Mouse (Mus musculus) hindbrain, embryonic 14.5 days (tissue): Measurements from ENCODE around the gene Psmc3. TPM values are rescaled to one million over a fixed set of nuclear protein-coding genes. Genes with fewer than 3 reads are reported as not detected.

Experiments used
- ATAC-seq: fragments of 200-750 bp; cut with Nextera tagmentation; 2 replicates; pipeline ENCODE4 v1.8.0; 2017; ENCODE audit warnings: moderate number of reproducible peaks, mild to moderate bottlenecking, moderate TSS enrichment, moderate library complexity; ENCODE audit not compliant: low FRiP score
- DNase-seq: peaks from one replicate; pipeline ENCODE4 v3.0.0-alpha.2; 2015; ENCODE audit warnings: low spot score
- H3K27ac ChIP-seq: fragments of 300-500 bp; sonication (generic); 2 replicates; pipeline ENCODE4 v1.5.1; 2014; ENCODE audit warnings: mild to moderate bottlenecking, moderate library complexity
- H3K27me3 ChIP-seq: fragments of 300-500 bp; sonication (generic); 2 replicates; pipeline ENCODE4 v1.6.1; 2014; ENCODE audit warnings: mild to moderate bottlenecking, low read length, mixed read lengths; ENCODE audit not compliant: control insufficient read depth, insufficient read depth
- H3K36me3 ChIP-seq: fragments of 300-500 bp; sonication (generic); replicated peaks from 2 replicates; pipeline ENCODE4 v1.6.1; 2014; ENCODE audit not compliant: control insufficient read depth, insufficient read depth
- H3K4me1 ChIP-seq: fragments of 300-500 bp; sonication (generic); replicated peaks from 2 replicates; pipeline ENCODE4 v1.6.1; 2014; ENCODE audit warnings: antibody characterized with exemption, low read length, mixed read lengths; ENCODE audit not compliant: control insufficient read depth, insufficient read depth
- H3K4me2 ChIP-seq: fragments of 300-500 bp; sonication (generic); replicated peaks from 2 replicates; pipeline ENCODE4 v1.6.1; 2014; ENCODE audit warnings: mild to moderate bottlenecking, moderate library complexity
- H3K4me3 ChIP-seq: fragments of 300-500 bp; sonication (generic); replicated peaks from 2 replicates; pipeline ENCODE4 v1.5.1; 2014; ENCODE audit warnings: mild to moderate bottlenecking, low read length
- H3K9ac ChIP-seq: fragments of 300-500 bp; sonication (generic); 2 replicates; pipeline ENCODE4 v1.6.1; 2014
- H3K9me3 ChIP-seq: fragments of 300-500 bp; sonication (generic); 2 replicates; pipeline ENCODE4 v1.6.1; 2016; ENCODE audit warnings: low read length; ENCODE audit not compliant: control insufficient read depth
- WGBS: fragments of 180-500 bp; shearing (Covaris S2); extraction: QIAGEN DNeasy Blood & Tissue Kit; methylation state at CpG from one replicate; pipeline ENCODE4 v1.1.7; 2014; 5-methylcytosine and 5-hydroxymethylcytosine counted together
- polyA plus RNA-seq: library from polyadenylated mRNA; unstranded; fragments of >200 nt; fragmentation: Nextera tagmentation; extraction: Ambion mirVana; gene quantifications from 2 replicates; pipeline ENCODE4 v1.2.1, GENCODE M21; 2014

Gene Psmc3
- polyA plus RNA-seq, 1 experiment from 2014 or later: 237 TPM

DNA sequence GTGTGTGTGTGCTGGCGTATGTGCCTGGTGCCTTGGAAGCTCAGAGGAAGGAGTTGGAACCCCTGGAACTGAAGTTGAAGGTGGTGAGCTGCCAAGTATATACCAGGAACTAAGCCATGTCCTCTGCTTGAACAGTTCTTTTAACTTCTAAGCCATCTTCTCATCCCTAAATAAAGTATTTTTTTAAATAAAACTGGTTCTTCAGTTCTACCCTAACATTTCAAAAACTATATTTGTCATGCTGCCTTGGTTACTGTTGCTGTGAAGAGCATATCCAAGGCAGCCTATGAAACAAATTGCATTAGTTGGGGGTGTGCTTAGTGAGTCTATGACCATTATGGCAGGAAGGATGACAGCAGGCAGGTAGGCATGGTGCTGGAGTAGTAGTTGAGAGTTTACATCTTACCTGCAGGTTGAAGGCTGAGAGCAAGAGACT, 28.7 kb upstream of the Psmc3 start:
- H3K4me2 ChIP-seq: no peak overlapping the region
- H3K4me1 ChIP-seq: no peaks in the 10 kb centered on the region
- H3K36me3 ChIP-seq: peaks cover 6% of the 10 kb centered on the region
- WGBS: 78% methylated on average over 1 of the region's 1 CpGs
- no peak overlapping the region for H3K4me3 ChIP-seq
- H3K9me3 ChIP-seq: no peaks in the 10 kb centered on the region
- ATAC-seq (no peak), DNase-seq (no peak)
- no peaks in the 10 kb centered on the region for H3K27me3 ChIP-seq
- no peak overlapping the region for H3K27ac ChIP-seq
- H3K9ac ChIP-seq: no peak overlapping the region

DNA sequence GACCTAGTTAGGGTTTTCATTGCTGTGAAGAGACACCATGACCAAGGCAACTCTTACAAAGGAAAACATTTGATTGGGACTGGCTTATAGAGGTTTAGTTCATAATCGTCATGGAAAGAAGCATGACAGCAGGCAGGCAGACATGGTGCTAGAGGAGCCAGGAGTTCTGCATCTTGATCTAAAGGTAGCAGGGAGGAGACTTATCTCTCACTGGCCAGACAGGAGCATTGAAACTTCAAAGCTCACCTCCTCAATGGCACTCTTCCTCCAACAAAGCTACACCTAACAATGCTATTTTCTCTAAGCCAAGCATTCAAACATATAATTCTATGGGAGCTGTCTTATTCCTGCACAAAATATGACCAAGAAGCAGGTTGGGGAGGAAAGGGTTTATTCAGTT, 27.3 kb upstream of the Psmc3 start:
- no peak overlapping the region for H3K4me2 ChIP-seq
- no peak overlapping the region for H3K27ac ChIP-seq
- H3K4me1 ChIP-seq: no peaks in the 10 kb centered on the region
- H3K27me3 ChIP-seq: no peaks in the 10 kb centered on the region
- WGBS: 78% methylated on average over 1 of the region's 1 CpGs
- ATAC-seq (no peak), DNase-seq (no peak)
- H3K9me3 ChIP-seq: no peaks in the 10 kb centered on the region
- no peak overlapping the region for H3K4me3 ChIP-seq
- no peaks in the 10 kb centered on the region for H3K36me3 ChIP-seq
- H3K9ac ChIP-seq: no peak overlapping the region

DNA sequence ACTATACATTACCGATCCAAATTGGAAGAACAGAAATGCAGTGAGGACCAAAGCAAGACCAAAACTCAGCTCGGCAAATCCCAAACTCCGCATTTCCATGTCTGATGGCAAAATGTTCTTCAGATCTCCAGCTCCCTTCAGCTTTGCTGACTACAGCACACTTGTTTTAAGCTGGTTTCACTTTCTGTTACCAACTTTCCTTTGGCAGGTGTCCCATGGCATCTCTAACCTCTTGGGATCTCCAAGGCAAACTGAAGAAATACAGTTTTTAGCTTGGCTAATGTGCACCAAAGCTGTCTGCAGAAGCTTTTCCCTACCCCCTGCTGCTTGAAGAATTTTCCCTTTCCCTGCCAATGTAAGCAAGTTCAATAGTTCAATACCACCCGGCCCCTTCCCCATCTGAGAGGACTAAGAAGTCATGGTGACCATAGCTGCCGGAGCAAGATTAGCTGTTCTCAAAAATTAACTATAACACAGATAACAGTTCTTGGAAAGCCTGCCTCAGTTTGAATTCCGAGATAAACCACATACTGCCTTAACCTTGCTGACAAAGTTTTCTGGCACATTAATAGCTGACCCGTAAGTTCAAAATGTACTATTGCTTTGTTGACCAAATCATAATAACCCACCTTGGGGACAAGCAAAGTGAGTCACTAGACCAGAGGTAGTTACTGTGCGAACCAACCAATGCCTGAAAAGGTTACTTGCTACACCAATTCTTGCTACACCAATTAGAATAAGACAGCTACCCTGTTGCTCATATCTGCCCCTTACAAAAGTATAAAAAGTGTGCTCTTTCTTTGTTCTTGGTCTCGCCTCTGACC, 26.2 kb upstream of the Psmc3 start:
- Histone ChIP-seq H3K27me3 (no peaks in the 10 kb centered on the region), H3K4me3 (no peak overlapping the region), H3K36me3 (no peaks in the 10 kb centered on the region), H3K9ac (no peak overlapping the region), H3K27ac (no peak overlapping the region), H3K4me1 (no peaks in the 10 kb centered on the region), H3K4me2 (no peak overlapping the region), H3K9me3 (no peaks in the 10 kb centered on the region)
- DNase-seq (no peak), ATAC-seq (no peak)
- 76% methylated on average over 9 of the region's 9 CpGs for WGBS

DNA sequence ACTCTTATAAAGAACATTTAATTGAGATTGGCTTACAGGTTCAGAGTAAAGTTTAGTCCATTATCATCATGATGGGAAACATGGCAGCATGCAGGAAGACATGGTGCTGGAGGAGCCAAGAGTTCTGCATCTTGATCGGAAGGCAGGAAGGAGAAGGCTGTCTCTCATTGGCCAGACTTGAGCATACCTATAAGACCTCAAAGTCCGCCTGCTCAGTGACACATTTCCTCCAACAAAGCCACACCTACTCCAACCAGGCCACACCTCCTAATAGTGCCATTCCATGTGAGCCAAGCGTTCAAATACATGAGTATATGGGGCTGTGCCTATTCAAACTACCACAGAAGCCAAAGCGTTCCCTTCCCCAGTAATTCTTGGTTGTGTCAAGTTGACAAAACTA, 22.6 kb upstream of the Psmc3 start:
- Histone ChIP-seq H3K9ac (no peak overlapping the region), H3K36me3 (no peaks in the 10 kb centered on the region), H3K27me3 (no peaks in the 10 kb centered on the region), H3K9me3 (no peaks in the 10 kb centered on the region), H3K4me1 (no peaks in the 10 kb centered on the region), H3K4me3 (no peak overlapping the region), H3K27ac (no peak overlapping the region), H3K4me2 (no peak overlapping the region)
- 82% methylated on average over 4 of the region's 4 CpGs for WGBS
- ATAC-seq: no peak
- no peak for DNase-seq

DNA sequence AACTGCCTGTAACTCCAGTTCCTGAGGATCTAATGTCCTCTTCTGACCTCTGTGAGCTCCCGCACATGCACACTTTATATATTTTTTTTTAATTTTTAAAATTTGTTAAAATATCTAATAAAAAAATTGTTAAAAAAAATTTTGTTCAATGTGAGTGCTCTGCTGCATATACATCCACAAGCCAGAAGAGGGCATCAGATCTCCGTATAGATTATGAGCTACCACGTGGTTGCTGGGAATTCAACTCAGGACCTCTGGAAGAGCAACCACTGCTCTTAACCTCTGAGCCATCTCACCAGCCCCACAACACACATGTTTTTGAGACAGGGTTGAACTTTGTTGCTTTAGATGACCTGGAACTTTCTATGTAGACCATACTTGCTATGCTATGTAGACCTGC, 20.8 kb upstream of the Psmc3 start:
- 16% methylated on average over 3 of the region's 3 CpGs for WGBS
- Histone ChIP-seq H3K36me3 (no peaks in the 10 kb centered on the region), H3K9me3 (no peaks in the 10 kb centered on the region), H3K4me2 (no peak overlapping the region), H3K4me3 (no peak overlapping the region), H3K4me1 (no peaks in the 10 kb centered on the region), H3K27ac (no peak overlapping the region), H3K27me3 (no peaks in the 10 kb centered on the region), H3K9ac (no peak overlapping the region)
- ATAC-seq (no peak), DNase-seq (no peak)

DNA sequence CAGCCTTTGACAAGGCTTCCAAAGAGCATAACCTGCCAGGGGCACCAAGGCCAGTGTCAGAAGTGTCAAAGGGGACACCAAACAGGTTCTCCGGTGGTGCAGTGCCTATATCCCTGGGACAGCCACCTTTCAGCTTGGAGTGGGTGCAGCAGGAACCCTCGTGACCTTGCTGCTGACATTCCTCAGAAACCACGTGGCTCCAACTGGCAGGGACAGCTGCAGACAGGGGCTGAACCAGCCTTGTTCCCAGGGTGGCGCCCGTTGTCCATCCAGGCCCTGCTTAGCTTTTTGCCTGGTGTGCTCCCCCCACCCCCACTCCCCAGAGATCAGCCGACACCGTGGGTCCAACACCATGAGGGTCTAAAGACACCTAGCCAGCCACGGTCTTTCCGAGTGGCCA, 18.4 kb upstream of the Psmc3 start, which contains the start of gene Rapsn:
Rapsn (plus strand) TSS at position 236 of the 400 bp plus-strand sequence.
- whole genome bisulfite sequencing: 70% methylated on average over 9 of the region's 9 CpGs

DNA sequence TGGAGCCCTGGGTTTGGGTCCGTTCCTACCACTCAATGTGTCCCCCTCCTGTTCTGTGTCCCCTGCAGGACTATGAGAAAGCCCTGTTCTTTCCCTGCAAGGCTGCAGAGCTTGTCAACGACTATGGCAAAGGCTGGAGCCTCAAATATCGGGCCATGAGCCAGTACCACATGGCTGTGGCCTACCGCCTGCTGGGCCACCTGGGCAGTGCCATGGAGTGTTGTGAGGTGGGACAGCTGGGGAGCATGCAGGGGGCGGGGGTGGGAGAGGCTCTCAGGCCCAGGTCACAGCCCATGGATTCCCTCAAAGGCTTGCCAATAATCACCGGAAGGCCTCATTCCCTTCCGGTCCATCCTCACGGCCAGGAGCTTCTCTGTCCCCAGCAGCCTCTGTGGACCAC, 12.0 kb upstream of the Psmc3 start:
- H3K4me1 ChIP-seq: no peaks in the 10 kb centered on the region
- DNase-seq (no peak), ATAC-seq (no peak)
- 69% methylated on average over 8 of the region's 8 CpGs for WGBS
- H3K4me2 ChIP-seq: no peak overlapping the region
- H3K27ac ChIP-seq: no peak overlapping the region
- H3K9me3 ChIP-seq: no peaks in the 10 kb centered on the region
- no peak overlapping the region for H3K4me3 ChIP-seq
- no peaks in the 10 kb centered on the region for H3K36me3 ChIP-seq
- H3K9ac ChIP-seq: no peak overlapping the region
- H3K27me3 ChIP-seq: no peaks in the 10 kb centered on the region

More for the DNA sequence above, 18.4 kb upstream of the Psmc3 start, which contains the start of gene Rapsn:
- Histone ChIP-seq H3K9ac (no peak within 1 kb of the TSS), H3K4me3 (no peak within 1 kb of the TSS), H3K27me3 (no peaks in the 10 kb centered on the region), H3K4me2 (no peak within 1 kb of the TSS), H3K36me3 (no peaks in the 10 kb centered on the region), H3K4me1 (no peaks in the 10 kb centered on the region), H3K9me3 (no peaks in the 10 kb centered on the region), H3K27ac (no peak within 1 kb of the TSS)
- ATAC-seq: no peak
- no peak for DNase-seq

DNA sequence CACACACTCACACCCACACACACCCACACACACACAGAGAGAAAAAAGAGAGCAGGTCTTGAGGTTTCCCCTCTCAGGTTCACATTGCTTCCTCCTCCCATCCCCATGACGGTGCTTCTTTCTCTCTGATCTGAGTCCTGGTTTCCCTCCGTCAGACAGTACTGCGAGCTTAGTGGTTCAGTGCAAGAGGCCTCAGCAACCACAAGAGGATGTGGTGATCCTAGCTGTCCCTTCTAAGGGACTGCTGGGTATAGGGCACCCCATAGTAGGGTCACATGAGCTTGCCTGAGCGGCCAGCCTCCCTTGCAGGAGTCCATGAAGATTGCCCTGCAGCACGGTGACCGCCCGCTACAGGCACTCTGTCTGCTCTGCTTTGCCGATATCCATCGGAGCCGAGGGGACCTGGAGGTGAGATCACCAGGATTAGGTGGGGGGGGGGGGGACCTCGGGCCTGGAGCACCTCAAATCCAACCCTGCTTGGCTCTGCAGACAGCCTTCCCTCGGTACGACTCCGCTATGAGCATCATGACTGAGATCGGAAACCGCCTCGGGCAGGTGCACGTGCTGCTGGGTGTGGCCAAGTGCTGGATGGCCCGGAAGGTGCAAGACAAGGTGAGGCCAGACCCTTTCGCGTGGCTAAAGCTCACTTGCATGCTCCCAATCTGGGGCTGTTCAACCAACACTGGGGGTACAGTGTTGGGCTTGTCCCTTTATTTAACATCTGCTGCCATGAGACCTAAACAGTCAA, 11.0 kb upstream of the Psmc3 start:
- Histone ChIP-seq H3K27ac (no peak overlapping the region), H3K4me2 (no peak overlapping the region), H3K9me3 (no peaks in the 10 kb centered on the region), H3K4me3 (no peak overlapping the region), H3K27me3 (no peaks in the 10 kb centered on the region), H3K4me1 (no peaks in the 10 kb centered on the region), H3K36me3 (no peaks in the 10 kb centered on the region), H3K9ac (no peak overlapping the region)
- 77% methylated on average over 21 of the region's 21 CpGs for WGBS
- ATAC-seq (0 out of 2 replicates have a peak, but pooled peaks have one; percentile 27), DNase-seq (no peak)

DNA sequence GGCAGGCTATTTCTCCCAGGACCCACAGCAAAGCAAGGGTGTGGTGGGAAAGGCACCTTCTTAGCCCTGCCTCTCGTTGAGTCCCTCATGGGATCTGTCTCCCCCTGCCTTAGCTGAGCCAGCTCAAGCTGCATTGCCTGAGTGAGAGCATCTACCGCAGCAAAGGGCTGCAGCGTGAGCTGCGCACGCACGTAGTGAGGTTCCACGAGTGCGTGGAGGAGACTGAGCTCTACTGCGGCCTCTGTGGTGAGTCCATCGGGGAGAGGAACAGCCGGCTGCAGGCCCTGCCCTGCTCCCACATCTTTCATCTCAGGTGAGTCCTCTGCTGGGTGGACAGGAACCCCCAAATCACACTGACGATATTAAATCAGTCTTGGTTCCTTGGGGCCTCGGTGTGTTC, 9.1 kb upstream of the Psmc3 start:
- no peaks in the 10 kb centered on the region for H3K27me3 ChIP-seq
- ATAC-seq (0 out of 2 replicates have a peak, but pooled peaks have one; percentile 21), DNase-seq (no peak)
- no peak overlapping the region for H3K4me3 ChIP-seq
- no peak overlapping the region for H3K27ac ChIP-seq
- no peak overlapping the region for H3K4me2 ChIP-seq
- H3K9me3 ChIP-seq: no peaks in the 10 kb centered on the region
- no peaks in the 10 kb centered on the region for H3K36me3 ChIP-seq
- no peaks in the 10 kb centered on the region for H3K4me1 ChIP-seq
- 89% methylated on average over 13 of the region's 13 CpGs for WGBS
- H3K9ac ChIP-seq: no peak overlapping the region
